Mouse (Mus musculus) CD4-positive, CD25-positive, alpha-beta regulatory T cell (primary cell): ENCODE data around the gene Slc15a2. TPM values are rescaled to one million over a fixed set of nuclear protein-coding genes. Genes with fewer than 3 reads are reported as not detected.

Experiments used
- polyA plus RNA-seq: library from polyadenylated mRNA; unstranded; fragments of 100-300 nt; shearing (Covaris generic); gene quantifications from one replicate; pipeline ENCODE4 v1.2.1, GENCODE M21; 2017

Slc15a2 gene
- polyA plus RNA-seq = 1.2 TPM

DNA sequence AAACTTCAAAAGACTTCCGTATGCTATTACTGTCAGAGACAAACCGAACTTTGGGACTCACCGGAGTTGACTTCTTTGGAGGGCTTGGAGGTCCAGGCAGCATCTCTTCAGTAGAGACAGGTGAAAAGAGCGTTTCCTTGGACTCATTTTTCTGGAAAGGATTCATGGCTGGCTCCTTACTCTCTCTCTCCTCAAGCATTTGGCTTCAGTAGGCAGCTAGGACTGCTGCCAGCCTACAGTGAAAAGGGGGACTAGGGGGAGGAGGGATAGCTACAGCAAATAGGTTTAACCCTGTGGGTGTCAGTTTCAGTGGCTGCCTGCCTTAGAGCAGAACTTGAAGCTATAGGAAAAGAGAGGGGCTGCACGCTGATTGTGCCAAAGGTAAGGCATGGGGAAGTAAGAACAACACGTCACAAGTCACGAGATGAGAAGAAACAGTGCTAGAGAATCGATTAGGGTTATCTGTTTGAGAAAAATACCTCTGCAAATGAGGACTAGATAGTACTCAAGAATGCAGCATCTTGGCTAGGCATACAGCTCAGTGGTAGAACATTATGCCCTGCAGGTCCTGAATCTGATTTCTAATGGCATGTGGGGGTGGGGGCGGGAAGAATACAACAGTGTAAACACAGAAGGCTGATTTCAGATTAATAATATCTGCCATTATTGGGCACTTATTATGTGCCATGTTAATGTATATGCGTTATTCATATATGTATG is at the start of gene Slc15a2:
Slc15a2 (minus strand) TSS at position 369 of the 720 bp plus-strand sequence.

GRCm38 (mm10) chr16:36828054-36828786 is 43.5 kb upstream of the Slc15a2 start, which contains the start of gene Iqcb1:
TSS of gene Iqcb1 (plus strand) at chr16:36828385.

Other genes starting within 250 kb of the Slc15a2 start
- not detected for gene Casr, start 222.8 kb downstream of the Slc15a2 start, polyA plus RNA-seq
- 34.8 TPM for gene Cd86, start 118.9 kb downstream of the Slc15a2 start, polyA plus RNA-seq
- 10.4 TPM for gene Ildr1, start 91.0 kb downstream of the Slc15a2 start, polyA plus RNA-seq
- gene Iqcb1, start 43.4 kb upstream of the Slc15a2 start, polyA plus RNA-seq = 16.1 TPM
- gene Eaf2, start 90.0 kb upstream of the Slc15a2 start, polyA plus RNA-seq = 0.75 TPM
- gene Golgb1, start 90.2 kb upstream of the Slc15a2 start, polyA plus RNA-seq = 39.5 TPM
- gene Hcls1, start 150.0 kb upstream of the Slc15a2 start, polyA plus RNA-seq = 178 TPM
- 0.49 TPM for gene Fbxo40, start 205.5 kb upstream of the Slc15a2 start, polyA plus RNA-seq
- 1.2 TPM for gene Polq, start 226.8 kb upstream of the Slc15a2 start, polyA plus RNA-seq